31 mouse cellular contexts compared by ENCODE assay signal in the genomic region with DNA sequence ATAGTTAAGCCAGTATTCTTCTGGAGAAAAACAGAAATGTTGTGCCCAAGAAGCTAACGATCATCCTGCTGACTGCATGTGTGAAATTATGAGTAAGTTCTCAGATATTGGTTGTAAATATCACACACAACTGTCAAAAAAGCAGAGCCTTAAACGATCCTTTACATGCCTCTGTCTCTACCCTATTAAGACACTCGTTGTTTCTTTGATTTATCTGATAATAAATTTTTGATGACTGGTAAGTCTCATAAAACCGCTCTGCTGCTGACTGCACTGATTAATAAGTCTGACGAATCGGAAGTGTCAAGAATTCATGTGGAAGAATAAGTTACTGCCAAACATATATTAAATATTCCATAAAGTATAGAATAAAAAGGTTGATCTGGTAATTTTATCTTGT.
"Had no signal": no experiment of that assay in that cellular context is flagged by ENCODE, and none has a peak within 500 bp of the region (broad histone marks: within the 10 kb centered on the region; RNA-seq: fewer than 3 reads in every experiment).

No protein-coding gene starts in this region.

- H3K27ac ChIP-seq: left cerebral cortex, adult 2 months; limb, embryonic 10.5 days; limb, embryonic 12.5 days; limb, embryonic 13.5 days; limb, embryonic 15.5 days; liver, embryonic 12.5 days; liver, embryonic 13.5 days; liver, embryonic 14.5 days; liver, embryonic 15.5 days; lung, embryonic 15.5 days; macrophage; midbrain, embryonic 10.5 days; midbrain, embryonic 12.5 days; midbrain, embryonic 13.5 days; midbrain, embryonic 15.5 days had no signal

- H3K9me3 ChIP-seq: limb, embryonic 10.5 days; limb, embryonic 12.5 days; limb, embryonic 13.5 days; limb, embryonic 15.5 days; liver, embryonic 12.5 days; liver, embryonic 13.5 days; liver, embryonic 15.5 days; lung, embryonic 15.5 days; megakaryocyte, embryonic 14.5 days; midbrain, embryonic 10.5 days; midbrain, embryonic 12.5 days; midbrain, embryonic 13.5 days; midbrain, embryonic 15.5 days had no signal

- H3K4me2 ChIP-seq: limb, embryonic 12.5 days; limb, embryonic 13.5 days; limb, embryonic 15.5 days; liver, embryonic 11.5 days; liver, embryonic 12.5 days; liver, embryonic 13.5 days; liver, embryonic 15.5 days; lung, embryonic 14.5 days; lung, embryonic 15.5 days; midbrain, embryonic 12.5 days; midbrain, embryonic 13.5 days; midbrain, embryonic 15.5 days had no signal

- H3K27me3 ChIP-seq: limb, embryonic 12.5 days; limb, embryonic 13.5 days; limb, embryonic 15.5 days; liver, embryonic 12.5 days; liver, embryonic 13.5 days; liver, embryonic 15.5 days; lung, embryonic 15.5 days; megakaryocyte, embryonic 14.5 days; midbrain, embryonic 12.5 days; midbrain, embryonic 13.5 days; midbrain, embryonic 15.5 days had no signal

- H3K9ac ChIP-seq: limb, embryonic 12.5 days; limb, embryonic 13.5 days; limb, embryonic 15.5 days; liver, embryonic 12.5 days; liver, embryonic 13.5 days; liver, embryonic 14.5 days; liver, embryonic 15.5 days; liver, postnatal 0 days; lung, embryonic 14.5 days; lung, embryonic 15.5 days; midbrain, embryonic 12.5 days; midbrain, embryonic 13.5 days; midbrain, embryonic 15.5 days had no signal

- H3K4me1 ChIP-seq: limb, embryonic 10.5 days; limb, embryonic 12.5 days; limb, embryonic 13.5 days; limb, embryonic 15.5 days; liver, embryonic 12.5 days; liver, embryonic 13.5 days; liver, embryonic 15.5 days; lung, embryonic 15.5 days; midbrain, embryonic 10.5 days; midbrain, embryonic 12.5 days; midbrain, embryonic 13.5 days; midbrain, embryonic 15.5 days had no signal

- ATAC-seq: liver, embryonic 12.5 days; liver, postnatal 0 days; lung, postnatal 0 days; midbrain, embryonic 13.5 days; midbrain, embryonic 15.5 days; midbrain, embryonic 16.5 days had no signal

- H3K4me3 ChIP-seq: left cerebral cortex, adult 2 months; limb, embryonic 10.5 days; limb, embryonic 12.5 days; limb, embryonic 13.5 days; limb, embryonic 15.5 days; liver, embryonic 12.5 days; liver, embryonic 13.5 days; liver, embryonic 15.5 days; lung, embryonic 15.5 days; megakaryocyte, embryonic 14.5 days; midbrain, embryonic 10.5 days; midbrain, embryonic 12.5 days; midbrain, embryonic 13.5 days; midbrain, embryonic 15.5 days; myocyte had no signal

- DNase-seq: left cerebral cortex, postnatal 4 days; liver; liver, embryonic 13.5 days; liver, postnatal 0 days; lung, adult 18-20 months; lung, adult 2 months; lung, embryonic 14.5 days; lung, postnatal 10 days; lung, postnatal 14 days; lung, postnatal 36 days; lung, postnatal 4 days; midbrain, embryonic 14.5 days had no signal

- H3K36me3 ChIP-seq: limb, embryonic 10.5 days; limb, embryonic 12.5 days; limb, embryonic 13.5 days; limb, embryonic 15.5 days; liver, embryonic 12.5 days; liver, embryonic 13.5 days; liver, embryonic 15.5 days; lung, embryonic 15.5 days; midbrain, embryonic 10.5 days; midbrain, embryonic 12.5 days; midbrain, embryonic 13.5 days; midbrain, embryonic 15.5 days had no signal
